Mouse (Mus musculus): ENCODE results near the gene Adamts16.

- TF ChIP-seq POLR2A (IDR thresholded peaks at IDR 0.05; ENCODE audit: borderline replicate concordance, extremely low read depth, low read depth, low read length) (no peak), CTCF (IDR thresholded peaks at IDR 0.05; ENCODE audit: insufficient read depth, low read length) (no peak)
Measured at GRCm38 (mm10) chr13:70866971-70867625, 25.5 kb upstream of the Adamts16 start.
